Mouse (Mus musculus) ES-Bruce4 (cell line): ENCODE data around the gene Atg16l1.

Experiments
- CTCF ChIP-seq: IDR thresholded peaks from one replicate; pipeline ENCODE4 v1.8.1; 2011; ENCODE audit warnings: low read depth, low read length
- EP300 ChIP-seq: IDR thresholded peaks from 2 replicates; pipeline ENCODE4 v1.6.1; 2011; ENCODE audit warnings: low read depth, low read length; ENCODE audit not compliant: insufficient read depth
- POLR2A ChIP-seq: IDR thresholded peaks from one replicate; pipeline ENCODE4 v1.8.1; 2011; ENCODE audit warnings: low read length; ENCODE audit not compliant: insufficient read depth

DNA sequence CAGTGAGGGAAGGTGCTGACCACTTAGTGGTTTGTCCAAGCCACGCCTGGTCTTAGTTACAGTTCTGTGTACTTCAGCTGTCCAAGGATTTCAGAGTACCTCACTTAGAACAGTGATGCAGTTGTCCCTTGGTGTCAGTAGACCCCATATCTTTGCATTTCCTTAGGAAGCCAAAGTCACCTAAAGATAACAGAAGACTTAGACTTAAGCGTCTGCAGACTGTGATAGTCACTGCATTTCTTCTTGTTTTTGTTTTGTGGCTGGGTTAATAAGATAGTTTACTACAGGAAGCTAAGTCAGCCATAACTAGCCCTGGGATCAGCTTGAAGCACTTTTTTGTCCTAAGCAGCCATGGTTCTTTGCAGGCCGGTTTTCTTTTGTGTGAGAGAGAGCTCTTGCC, 14.8 kb downstream of the Atg16l1 start:
- TF ChIP-seq POLR2A (no peak), CTCF (no peak), EP300 (no peak)
